Mouse (Mus musculus): ENCODE results near the gene Ccl22.
A peak's percentile ranks its signal among the peaks of the same experiment; 100 is the strongest.

GRCm38 (mm10) chr8:94785995-94786595 is 40.7 kb downstream of the Ccl22 start:
- no peak for TF ChIP-seq CEBPB (IDR thresholded peaks at IDR 0.05; ENCODE audit: insufficient read depth, poor library complexity, severe bottlenecking)
- TF ChIP-seq POLR2A (IDR thresholded peaks at IDR 0.05; ENCODE audit: insufficient read length, low read depth), result no peak
- TF ChIP-seq POLR2AphosphoS2 (IDR thresholded peaks at IDR 0.05; ENCODE audit: insufficient read length, low read depth), result no peak
- no peak for TF ChIP-seq TCF3 (IDR thresholded peaks at IDR 0.05; ENCODE audit: insufficient read length, low read depth)
- TF ChIP-seq USF1 (IDR thresholded peaks at IDR 0.05; ENCODE audit: low read depth), result no peak
- no peak for TF ChIP-seq E2F4 (IDR thresholded peaks at IDR 0.05; ENCODE audit: insufficient read depth)
- peak in 1 of 3 experiments; percentile 45 for TF ChIP-seq MYOG (IDR thresholded peaks at IDR 0.05; ENCODE audit: control insufficient read depth in 1 of 3, insufficient read depth in 1 of 3, insufficient read length in 2 of 3, low read depth in 2 of 3)
